Mouse (Mus musculus) fat pad, adult 2 months (tissue): ENCODE results near the gene Gm20388.

Experiments
- DNase-seq: peaks from one replicate; pipeline ENCODE4 v3.0.0-alpha.2; 2011; ENCODE audit warnings: low read depth, low spot score; ENCODE audit errors: extremely low read depth

Gm20388 gene

DNA sequence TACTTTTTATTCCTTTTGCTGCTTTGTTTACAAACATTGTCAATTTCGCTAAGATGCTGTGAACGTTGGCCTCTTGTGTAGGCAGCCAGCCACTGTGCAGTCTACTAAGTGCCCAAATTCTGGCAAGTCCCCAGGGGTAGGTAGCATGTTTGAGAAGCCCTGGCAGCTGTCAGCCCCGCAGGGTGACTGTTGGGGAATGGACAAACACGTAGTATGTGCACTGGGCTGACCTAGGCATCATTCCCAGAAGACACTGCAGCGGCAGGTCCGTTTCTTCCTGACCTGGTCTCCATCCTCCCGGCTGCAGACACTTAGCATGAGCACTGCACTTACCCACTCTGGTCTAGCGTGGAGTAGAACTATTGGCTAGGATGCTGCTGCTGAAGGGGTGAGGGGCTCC is 2093.0 kb downstream of the Gm20388 start:
- no peak for DNase-seq

- no peak for DNase-seq
Observed at GRCm38 (mm10) chr8:122004131-122004530, 2093.5 kb downstream of the Gm20388 start.

GRCm38 (mm10) chr8:122005422-122006204 is 2095.0 kb downstream of the Gm20388 start:
- no peak for DNase-seq

DNA sequence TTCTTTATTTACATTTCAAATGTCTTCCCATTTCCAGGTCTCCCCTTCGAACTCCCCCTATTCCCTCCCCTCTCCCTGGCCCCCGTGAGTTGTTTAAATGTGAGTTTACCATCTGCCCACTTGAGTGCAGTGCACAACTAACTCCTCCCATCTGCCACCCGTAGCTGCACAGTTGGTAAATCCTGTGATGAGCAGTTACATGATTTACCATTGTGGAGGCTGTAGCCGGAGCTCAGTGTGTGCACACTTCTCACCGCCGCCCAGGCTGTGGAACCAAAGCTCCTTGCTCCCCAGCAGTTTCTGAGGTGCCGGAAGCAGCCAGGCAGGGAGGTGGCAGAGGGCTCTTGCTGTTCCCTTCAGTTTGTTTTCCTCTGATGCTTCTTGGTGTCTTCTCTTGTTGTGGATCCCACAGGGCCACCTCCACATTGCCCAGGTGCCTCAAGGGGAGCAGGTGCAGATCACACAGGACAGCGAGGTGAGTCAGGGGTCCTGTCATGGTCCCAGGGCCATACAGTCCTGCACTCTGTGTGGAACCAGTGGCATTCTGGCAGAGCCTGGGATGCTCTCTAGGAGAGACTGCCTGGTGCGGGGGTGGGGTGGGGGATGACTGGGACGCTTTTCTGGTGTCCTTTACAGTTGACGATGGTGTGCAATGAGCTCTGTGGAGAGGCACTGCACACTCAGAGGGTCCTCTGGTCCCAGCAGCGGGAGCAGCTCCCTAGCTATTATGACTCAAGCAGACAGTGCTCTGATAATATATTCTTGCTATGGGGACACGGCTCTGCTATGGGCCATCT is 2096.2 kb downstream of the Gm20388 start:
- DNase-seq = no peak

DNA sequence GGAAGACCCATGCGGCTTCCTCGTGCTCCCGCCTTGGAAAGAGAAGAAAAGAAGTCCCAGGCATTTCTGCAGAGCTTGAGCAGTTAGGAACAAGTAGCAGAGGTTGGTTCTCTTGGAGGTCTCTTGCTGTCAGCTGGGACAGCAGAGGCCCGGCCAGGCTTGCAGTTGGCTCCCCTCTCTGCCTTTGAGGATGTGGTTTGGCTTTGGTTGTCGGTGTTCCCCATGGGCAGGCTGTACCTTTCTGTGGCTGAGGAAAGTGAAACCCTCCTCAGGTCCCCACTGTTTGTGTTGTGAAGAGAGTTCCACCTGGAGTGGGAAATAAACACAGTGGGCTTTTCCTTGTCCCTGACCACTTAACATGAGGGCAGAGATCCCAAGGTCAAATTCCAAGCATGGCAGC is 2097.8 kb downstream of the Gm20388 start:
- DNase-seq = no peak

DNA sequence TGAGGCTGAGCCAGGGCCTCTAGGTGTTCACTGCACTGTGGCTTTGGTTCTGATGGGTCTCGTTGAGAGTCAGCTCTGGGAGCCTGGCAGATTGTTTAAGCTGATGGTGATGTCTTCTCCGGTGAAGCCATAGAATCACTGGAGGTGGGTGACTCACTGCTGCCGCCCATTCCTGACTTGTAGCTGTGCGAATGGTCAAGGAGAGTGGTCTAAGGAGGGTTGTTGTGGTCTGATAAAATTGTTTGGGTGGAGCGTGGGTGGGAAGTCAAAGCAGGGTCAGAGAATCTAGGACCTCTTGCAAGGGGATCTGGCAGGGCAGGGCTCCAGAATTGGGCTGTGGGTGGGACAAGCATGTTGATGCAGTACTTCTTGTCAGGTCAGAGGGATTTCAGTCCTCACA is 2100.0 kb downstream of the Gm20388 start:
- DNase-seq = no peak

- no peak for DNase-seq
Observed at GRCm38 (mm10) chr8:122011066-122011588, 2100.5 kb downstream of the Gm20388 start.

GRCm38 (mm10) chr8:122014606-122015005 is 2104.0 kb downstream of the Gm20388 start:
- DNase-seq = no peak

- peak; percentile 39 for DNase-seq
Observed at GRCm38 (mm10) chr8:122018046-122018831, 2107.6 kb downstream of the Gm20388 start.

DNA sequence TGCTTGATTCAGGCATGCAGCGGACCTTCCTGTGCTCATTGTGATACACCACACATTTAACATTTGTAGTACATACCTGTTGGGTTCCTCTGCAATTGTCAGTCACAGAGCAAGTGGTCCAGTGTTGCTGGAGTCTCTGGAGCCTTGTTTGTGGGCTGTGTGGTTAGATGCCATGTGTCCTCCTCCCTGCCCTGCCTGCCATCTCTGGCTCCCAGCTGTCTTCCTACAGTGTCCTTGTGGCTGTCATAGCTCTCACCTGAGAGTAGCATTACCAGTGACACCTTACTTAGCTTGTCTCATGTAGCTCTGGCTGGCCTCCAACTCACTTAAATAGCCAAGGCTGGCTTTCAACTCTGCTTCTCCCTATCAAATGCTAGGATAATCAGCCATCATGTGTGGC is 2108.5 kb downstream of the Gm20388 start:
- no peak for DNase-seq

DNA sequence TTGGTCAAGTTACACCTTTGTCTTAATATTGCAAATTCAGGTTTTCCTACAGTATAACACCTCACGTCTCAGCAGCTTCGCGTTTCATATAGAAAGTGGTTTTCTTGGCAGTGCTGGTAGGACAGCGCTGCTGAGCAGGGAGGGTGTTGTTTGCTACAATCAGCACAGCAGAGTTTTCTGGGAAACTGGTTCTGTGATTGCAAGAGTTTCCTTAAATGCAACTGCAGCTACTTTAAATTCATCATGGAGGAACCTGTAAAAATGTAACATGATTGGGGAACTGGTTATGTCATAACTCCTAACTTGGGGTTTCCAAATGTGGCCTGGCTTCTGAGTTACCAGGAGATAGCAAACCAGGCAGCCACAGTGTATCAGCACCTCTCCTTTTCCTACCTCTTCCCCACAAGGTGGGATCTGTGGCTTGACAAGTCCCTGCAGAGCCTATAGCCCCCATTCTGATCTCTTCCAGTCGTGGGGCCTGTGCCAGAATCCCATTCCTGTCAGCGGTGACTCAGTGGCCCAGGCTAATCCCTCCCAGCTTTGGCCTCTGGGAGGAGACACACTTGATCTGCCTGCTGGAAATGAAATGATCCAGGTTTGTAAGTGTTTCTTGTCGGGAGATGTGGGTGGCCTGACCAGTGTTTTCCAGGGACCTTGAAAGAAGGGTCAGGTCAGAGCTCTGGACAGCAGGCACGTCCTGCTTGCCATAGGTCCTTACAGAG is 2109.6 kb downstream of the Gm20388 start:
- DNase-seq = no peak

DNA sequence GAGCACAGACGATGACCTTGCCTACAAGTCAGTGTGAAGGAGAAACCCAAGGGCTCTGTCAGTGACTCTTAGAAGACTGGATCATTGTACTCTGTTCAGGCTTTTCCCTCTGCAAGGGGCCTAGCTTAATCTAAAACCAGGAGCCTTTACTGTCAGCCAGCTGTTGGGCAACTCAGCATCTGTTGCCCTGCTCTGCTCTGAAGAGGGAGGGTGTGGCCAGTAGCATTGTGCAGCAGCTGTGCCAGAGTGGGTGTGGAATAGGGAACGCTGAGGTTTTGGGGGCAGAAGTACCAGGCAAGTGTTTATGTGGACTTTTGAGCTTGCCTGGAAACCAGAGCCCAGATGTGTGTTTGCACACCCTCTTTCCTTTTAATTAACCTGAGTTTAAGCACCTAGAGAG is 2111.1 kb downstream of the Gm20388 start:
- no peak for DNase-seq

GRCm38 (mm10) chr8:122022274-122022673 is 2111.6 kb downstream of the Gm20388 start:
- no peak for DNase-seq

- DNase-seq = no peak
Observed at GRCm38 (mm10) chr8:122022705-122023104, 2112.1 kb downstream of the Gm20388 start.

DNA sequence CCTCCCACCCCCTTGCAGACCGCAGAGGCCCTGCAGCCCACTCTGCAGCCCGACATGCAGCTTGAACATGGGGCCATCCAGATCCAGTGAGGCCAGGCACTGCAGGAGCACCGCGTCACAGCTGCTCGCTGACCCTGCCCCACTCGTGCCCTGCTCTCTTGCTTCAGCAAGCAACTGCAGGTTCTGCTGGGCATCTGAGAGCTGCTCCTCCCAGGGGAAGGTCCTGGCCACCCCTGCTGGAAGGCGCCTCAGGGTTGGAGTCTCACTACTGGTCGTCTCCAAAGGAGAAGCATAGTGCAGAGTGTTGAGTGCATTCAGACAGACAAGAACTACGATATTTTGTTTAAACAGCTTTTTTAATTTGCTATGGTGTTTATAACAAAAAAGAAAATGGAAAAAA is 2114.9 kb downstream of the Gm20388 start:
- DNase-seq = no peak

- DNase-seq = no peak
Observed at GRCm38 (mm10) chr8:122028116-122028515, 2117.5 kb downstream of the Gm20388 start.

DNA sequence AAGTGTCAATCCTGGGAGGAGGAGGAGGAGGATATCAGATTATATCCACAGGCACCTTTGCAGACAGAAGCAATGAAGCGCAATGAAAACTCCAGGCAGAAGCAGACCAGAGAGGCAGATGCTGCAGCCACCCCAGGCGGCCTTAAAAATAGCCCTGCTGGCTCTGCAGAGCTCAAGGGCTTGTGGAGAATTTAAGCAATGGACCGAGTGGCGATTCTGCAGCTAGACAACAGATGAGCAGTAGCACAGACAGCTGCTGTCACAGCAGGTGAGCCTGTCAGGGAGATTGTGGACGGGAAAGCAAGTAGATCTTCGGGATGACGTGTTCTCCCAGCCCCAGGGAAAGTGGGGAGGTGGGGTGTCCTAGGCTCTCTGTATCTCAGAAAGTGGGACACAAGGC is 2120.3 kb downstream of the Gm20388 start:
- no peak for DNase-seq

DNA sequence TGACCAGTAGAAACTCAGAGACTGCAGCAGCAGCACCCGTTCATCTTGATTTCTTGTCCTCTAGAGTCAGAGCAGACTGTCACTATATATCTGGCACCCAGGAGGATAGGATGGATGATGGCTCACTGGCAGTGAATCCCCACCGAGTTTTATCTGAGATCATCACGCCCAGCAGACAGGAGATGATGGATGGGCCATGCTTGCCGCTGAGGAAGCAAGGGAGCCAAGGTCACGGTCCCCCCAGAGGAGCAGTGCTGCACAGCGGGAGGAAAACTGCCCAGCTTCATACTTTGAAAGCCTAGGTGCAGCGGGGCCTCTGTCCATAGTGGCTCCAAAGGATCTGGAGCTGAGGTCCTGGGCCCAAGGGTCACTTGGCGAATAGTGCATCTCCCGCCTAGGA is 2122.1 kb downstream of the Gm20388 start:
- no peak for DNase-seq

- DNase-seq = no peak
Observed at GRCm38 (mm10) chr8:122035543-122035942, 2124.9 kb downstream of the Gm20388 start.

DNA sequence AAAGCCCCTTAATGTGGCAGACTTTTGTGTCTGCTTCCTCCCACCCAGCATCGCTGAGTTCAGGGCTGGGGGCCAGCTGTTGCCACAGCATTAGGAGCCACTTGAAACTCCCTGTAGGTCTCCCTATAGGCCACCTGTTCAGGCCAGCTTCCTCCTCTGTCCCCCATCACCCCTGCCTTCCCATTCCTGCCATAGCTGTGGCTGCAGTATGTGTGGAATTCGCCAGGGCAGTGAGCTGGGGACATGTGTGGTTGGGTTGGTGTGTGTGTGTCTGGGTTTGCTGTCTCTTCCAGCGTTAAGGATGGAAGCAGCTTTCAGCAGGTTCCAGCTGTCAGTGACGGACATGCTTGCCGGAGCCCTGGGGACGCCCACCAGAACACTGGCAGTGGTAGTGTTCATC is 2125.7 kb downstream of the Gm20388 start:
- DNase-seq = no peak

- DNase-seq = no peak
Observed at GRCm38 (mm10) chr8:122037279-122037678, 2126.6 kb downstream of the Gm20388 start.
